Mouse (Mus musculus) thymus, postnatal 14 days (tissue): ENCODE data around the gene Ttc30a1.
"Not testable (repeated sequence)": the region's sequence is repeated elsewhere in the genome, so short reads cannot be mapped to it uniquely, and the experiment has no call there.

ENCODE experiments used
- DNase-seq: peaks from one replicate; pipeline ENCODE4 v3.0.0; 2021

Ttc30a1 gene

GRCm38 (mm10) chr2:75982626-75983025, 859 bp upstream of the Ttc30a1 start:
- DNase-seq = no peak

DNA sequence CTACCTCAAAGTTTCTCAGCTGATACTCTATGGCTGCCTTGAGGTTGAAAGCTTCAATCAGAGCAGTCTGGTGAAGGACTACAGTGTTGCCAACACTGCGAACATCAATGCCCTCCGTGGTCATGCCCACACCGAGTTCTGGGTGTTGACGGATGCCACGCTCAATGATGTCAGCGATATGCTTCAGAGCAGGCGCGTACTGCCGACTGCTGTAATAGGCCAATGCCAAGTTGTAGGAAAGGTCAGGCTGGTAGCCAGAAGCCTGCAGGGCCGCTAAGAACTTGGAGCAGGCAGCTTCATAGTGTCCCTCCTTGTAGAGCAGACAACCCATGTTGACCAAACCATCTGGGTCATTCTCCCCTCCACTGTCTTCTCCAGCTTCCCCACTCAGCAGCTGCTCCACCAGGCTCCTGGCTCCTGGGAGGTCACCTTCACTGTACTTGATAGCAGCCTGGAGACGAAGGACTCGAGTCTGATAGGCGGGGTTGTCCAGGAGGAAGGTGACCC, 781 bp downstream of the Ttc30a1 start:
- not testable (repeated sequence) for DNase-seq

DNA sequence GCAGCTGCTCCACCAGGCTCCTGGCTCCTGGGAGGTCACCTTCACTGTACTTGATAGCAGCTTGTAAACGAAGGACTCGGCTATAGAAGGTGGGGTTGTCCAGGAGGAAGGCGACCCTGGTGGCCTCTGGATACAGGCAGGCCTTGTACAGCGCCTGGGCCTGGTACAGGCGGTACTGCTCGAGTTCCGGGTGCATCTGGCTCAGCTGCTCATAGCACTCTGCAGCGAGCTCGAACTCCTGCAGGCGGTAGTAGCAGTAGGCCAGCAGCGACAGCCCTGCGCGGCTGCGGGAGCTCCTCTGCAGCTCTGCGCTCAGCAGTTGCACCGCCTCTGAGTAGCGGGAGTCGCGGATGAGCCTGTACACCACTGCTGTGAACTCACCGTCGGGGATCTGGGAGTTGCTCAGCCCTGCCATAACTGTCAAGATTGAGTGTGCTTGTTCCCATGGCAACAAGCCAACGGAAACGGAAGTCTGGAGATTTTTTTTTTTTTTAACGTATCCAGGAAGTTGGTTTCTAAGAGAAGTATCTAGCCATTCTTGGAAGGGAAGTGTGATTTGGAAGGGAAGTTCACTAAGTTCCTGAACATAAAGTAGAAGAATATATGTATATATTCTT, 3.9 kb downstream of the Ttc30a1 start, which contains the start of gene Ttc30a2:
Gene Ttc30a2 (minus strand): TSS at position 419 of the 617 bp plus-strand sequence.
- peak; percentile 47 for DNase-seq

- DNase-seq = not testable (repeated sequence)
Observed at GRCm38 (mm10) chr2:75976070-75976469, 5.7 kb downstream of the Ttc30a1 start.

GRCm38 (mm10) chr2:75974131-75974530, 7.6 kb downstream of the Ttc30a1 start:
- DNase-seq = no peak

DNA sequence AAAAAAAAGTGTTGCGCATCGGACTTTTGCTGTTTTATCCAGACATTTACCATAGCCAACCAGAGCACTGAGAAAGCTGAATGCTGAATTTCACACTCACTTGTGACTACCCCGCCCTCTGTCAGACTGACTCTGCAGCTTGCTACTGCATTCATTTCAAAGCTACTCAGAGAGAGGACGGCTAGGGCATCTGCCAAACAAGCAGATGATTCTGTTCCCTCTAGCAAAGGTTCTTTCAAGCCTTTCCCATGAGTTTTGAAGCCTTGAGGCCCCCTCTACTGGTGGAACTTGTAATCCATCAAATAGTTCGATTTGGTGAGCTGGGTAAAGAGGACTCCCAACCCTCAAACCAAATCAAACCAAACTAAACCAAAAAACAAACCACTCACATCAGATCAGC, 16.8 kb downstream of the Ttc30a1 start:
- DNase-seq = peak; percentile 69

GRCm38 (mm10) chr2:75964512-75964911, 17.3 kb downstream of the Ttc30a1 start:
- peak; percentile 17 for DNase-seq

GRCm38 (mm10) chr2:75964051-75964450, 17.7 kb downstream of the Ttc30a1 start:
- no peak for DNase-seq

- DNase-seq = no peak
Observed at GRCm38 (mm10) chr2:75963211-75963840, 18.4 kb downstream of the Ttc30a1 start.

- DNase-seq = no peak
Observed at GRCm38 (mm10) chr2:75960366-75961330, 21.1 kb downstream of the Ttc30a1 start.

- DNase-seq = no peak
Observed at GRCm38 (mm10) chr2:75959850-75960365, 21.9 kb downstream of the Ttc30a1 start.

DNA sequence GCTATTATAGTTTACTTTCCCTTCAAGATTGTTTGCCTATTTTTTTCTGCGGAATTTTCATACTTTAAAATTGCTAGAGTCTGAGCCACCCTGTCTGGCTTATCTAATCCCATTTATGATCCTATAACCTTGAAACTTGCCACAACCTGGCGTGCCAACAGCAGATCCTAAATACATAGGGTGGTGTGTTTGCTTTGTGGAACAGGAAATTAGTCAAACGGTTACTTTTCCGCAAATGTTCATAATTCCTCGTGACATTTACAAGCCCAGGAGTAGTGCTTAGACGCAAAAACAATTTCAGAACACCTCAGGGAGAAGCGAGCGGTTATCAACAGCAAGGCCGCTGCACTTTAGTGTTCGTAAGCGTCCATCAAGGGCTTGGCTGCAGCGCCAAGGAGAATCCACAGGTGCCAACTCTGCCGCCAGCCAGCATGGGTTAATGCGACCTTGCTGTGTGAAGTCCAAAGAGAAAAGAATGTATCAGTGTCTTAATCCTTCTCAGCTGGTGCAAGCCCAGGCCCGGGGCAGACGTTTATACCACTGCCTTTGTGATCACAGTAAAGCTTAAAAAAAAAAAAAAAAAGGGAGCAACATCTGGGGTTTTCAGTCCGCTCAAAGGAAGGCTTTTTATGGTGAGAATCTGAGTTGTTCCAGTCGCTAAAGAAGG, 22.5 kb downstream of the Ttc30a1 start:
- no peak for DNase-seq

- no peak for DNase-seq
Observed at GRCm38 (mm10) chr2:75955709-75956108, 26.1 kb downstream of the Ttc30a1 start.

- DNase-seq = no peak
Observed at GRCm38 (mm10) chr2:75953320-75953719, 28.4 kb downstream of the Ttc30a1 start.

GRCm38 (mm10) chr2:75950685-75951084, 31.1 kb downstream of the Ttc30a1 start:
- no peak for DNase-seq

DNA sequence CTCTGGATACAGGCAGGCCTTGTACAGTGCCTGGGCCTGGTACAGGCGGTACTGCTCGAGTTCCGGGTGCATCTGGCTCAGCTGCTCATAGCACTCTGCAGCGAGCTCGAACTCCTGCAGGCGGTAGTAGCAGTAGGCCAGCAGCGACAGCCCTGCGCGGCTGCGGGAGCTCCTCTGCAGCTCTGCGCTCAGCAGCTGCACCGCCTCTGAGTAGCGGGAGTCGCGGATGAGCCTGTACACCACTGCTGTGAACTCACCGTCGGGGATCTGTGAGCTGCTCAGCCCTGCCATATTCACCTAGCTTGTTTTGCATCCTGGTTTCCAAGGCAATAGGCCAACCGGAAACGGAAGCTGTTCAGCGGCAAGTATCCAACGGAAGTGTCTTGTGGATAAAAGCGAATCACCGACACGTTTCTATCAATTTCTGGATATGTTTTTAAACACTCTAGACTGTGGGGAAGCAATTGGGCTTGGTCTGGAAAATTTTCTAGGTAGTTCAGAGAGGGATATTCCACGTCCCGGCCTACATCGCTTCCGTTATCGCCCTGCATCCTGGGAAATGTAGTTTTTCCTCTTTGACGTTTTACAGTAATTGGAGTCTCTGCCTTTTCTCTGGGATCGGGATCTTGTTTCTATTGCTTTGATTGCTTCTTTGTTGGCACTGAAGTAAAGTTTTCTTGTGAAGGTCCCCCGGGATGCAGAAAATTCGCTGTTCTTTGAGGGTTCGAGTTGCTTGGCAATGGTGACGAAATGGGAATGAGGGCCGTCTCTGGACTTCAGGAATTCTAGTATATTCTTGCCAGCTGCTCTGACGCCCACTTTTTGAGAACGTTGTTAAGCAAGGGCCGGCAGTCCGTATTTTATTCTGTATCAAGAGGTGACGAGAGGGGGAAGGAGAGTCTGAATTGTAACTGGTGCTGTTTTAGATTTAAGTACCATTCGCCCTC, 43.4 kb downstream of the Ttc30a1 start, which contains the start of gene Ttc30b:
Gene Ttc30b (minus strand): TSS at position 469 of the 947 bp plus-strand sequence.
- DNase-seq = peak; percentile 73

DNA sequence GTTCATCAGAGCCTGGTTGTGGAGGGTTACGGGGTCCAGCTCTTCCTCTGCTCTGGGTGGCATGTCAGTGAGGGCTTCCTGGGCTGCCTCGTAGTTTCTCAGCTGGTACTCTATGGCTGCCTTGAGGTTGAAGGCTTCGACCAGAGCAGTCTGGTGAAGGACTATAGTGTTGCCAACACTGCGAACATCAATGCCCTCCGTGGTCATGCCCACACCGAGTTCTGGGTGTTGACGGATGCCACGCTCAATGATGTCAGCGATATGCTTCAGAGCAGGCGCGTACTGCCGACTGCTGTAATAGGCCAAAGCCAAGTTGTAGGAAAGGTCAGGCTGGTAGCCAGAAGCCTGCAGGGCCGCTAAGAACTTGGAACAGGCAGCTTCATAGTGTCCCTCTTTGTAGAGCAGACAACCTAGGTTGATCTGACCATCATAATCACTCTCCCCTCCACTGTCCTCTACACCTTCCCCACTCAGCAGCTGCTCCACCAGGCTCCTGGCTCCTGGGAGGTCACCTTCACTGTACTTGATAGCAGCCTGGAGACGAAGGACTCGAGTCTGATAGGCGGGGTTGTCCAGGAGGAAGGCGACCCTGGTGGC, 44.1 kb downstream of the Ttc30a1 start:
- not testable (repeated sequence) for DNase-seq

- DNase-seq = not testable (repeated sequence)
Observed at GRCm38 (mm10) chr2:75936685-75937084, 45.1 kb downstream of the Ttc30a1 start.

GRCm38 (mm10) chr2:75933541-75933940, 48.2 kb downstream of the Ttc30a1 start:
- DNase-seq = no peak

GRCm38 (mm10) chr2:75930941-75931340, 50.8 kb downstream of the Ttc30a1 start:
- DNase-seq = no peak
